Mouse (Mus musculus) lung, adult 2 months (tissue): ENCODE data around the gene Nrf1.

Experiments
- CTCF ChIP-seq: fragments of 200-500 bp; IDR thresholded peaks from 2 replicates; pipeline ENCODE4 v1.5.1; 2011; ENCODE audit warnings: mild to moderate bottlenecking, low read length, control low read depth; ENCODE audit not compliant: insufficient read depth
- POLR2A ChIP-seq: fragments of 200-500 bp; IDR thresholded peaks from 2 replicates; pipeline ENCODE4 v1.6.1; 2011; ENCODE audit warnings: low read depth, mild to moderate bottlenecking, control low read depth, low read length, borderline replicate concordance; ENCODE audit errors: extremely low read depth

- TF ChIP-seq POLR2A = no peak
- no peak for TF ChIP-seq CTCF
Observed at GRCm38 (mm10) chr6:30121600-30121999, 73.8 kb downstream of the Nrf1 start.
